Mouse (Mus musculus) kidney, adult 2 months (tissue): ENCODE measurements around the gene Ski.

ENCODE experiments used
- CTCF ChIP-seq: fragments of 200-500 bp; conservative IDR thresholded peaks from 2 replicates; pipeline ENCODE4 v1.5.1; 2011; ENCODE audit warnings: low read depth, mild to moderate bottlenecking, control low read depth, low read length, moderate library complexity, mixed read lengths; ENCODE audit not compliant: insufficient read depth, insufficient read length
- POLR2A ChIP-seq: fragments of 200-500 bp; IDR thresholded peaks from one replicate; pipeline ENCODE4 v1.6.1; 2011; ENCODE audit warnings: low read depth, low read length, control low read depth

DNA sequence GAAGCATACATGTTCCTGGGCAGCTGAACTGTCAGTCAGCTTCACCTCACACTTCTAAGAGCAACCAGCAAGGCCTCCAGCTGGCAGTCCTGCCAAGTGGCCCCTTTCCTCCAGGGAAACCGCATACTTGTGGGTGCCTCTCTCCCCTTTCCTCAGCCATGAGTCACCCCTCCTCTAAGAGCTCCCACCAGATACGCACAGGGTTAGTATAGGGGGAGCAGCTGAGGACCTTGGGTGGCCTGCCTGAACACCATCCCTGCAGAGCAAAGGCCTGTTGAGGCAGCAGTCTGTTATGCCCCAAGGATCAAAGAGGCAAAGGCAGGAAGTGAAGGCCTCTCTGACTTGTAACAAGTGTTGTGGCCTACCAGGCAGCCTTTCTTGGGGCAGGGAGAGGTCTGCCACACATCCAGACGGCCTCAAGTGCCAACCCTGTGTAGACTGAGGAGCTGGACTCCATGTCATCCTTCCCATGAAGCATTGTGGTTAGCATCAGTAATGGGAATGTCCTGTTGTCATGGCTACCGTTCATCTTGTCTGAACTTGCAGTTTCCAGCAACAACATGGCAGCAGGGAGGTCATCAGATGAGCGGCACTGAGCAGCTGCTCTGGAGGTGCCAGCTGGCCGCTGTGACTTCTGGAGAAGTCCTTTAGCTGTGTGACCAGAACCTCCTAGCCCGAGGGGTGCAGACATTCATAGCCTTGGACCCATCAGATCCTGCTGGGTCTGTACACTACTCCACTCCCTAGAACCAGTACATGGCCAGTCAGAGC lies 95.6 kb downstream of the Ski start:
- no peak for TF ChIP-seq POLR2A
- no peak for TF ChIP-seq CTCF
